Mouse (Mus musculus) layer of hippocampus, postnatal 14 days (tissue): ENCODE measurements around the gene B3galt6. TPM values are rescaled to one million over a fixed set of nuclear protein-coding genes. Genes with fewer than 3 reads are reported as not detected.

Source experiments
- total RNA-seq, 2 experiments: library from RNA; stranded (reverse); gene quantifications; 2 replicates each; pipeline ENCODE4 v1.2.3; 2021

Gene B3galt6
- total RNA-seq, 2 experiments from 2014 or later, result 9.0 to 9.7 TPM

Other genes starting within 250 kb of the B3galt6 start
- gene Atad3a, start 231.6 kb downstream of the B3galt6 start, total RNA-seq, result 10 to 100 TPM; 52.5 to 59.7 TPM
- 10 to 100 TPM; 13.5 to 16.8 TPM for gene Vwa1, start 218.0 kb downstream of the B3galt6 start, total RNA-seq
- gene Tmem88b, start 206.8 kb downstream of the B3galt6 start, total RNA-seq, result 10 to 100 TPM; 18.0 to 18.1 TPM
- gene Ankrd65, start 202.2 kb downstream of the B3galt6 start, total RNA-seq, result under 1 TPM in 1 of 2 experiments, not detected in 1; 0.48 TPM
- gene Mrpl20, start 189.8 kb downstream of the B3galt6 start, total RNA-seq, result 100 to 1,000 TPM; 105 to 109 TPM
- 10 to 100 TPM; 77.7 to 89.3 TPM for gene Ccnl2, start 180.2 kb downstream of the B3galt6 start, total RNA-seq
- 10 to 100 TPM; 83.3 to 83.7 TPM for gene Aurkaip1, start 161.4 kb downstream of the B3galt6 start, total RNA-seq
- gene Mxra8, start 153.0 kb downstream of the B3galt6 start, total RNA-seq, result 10 to 100 TPM; 10.0 to 12.7 TPM
- gene Dvl1, start 145.2 kb downstream of the B3galt6 start, total RNA-seq, result 10 to 100 TPM; 72.9 to 75.8 TPM
- under 1 TPM; 0.25 to 0.29 TPM for gene Tas1r3, start 129.3 kb downstream of the B3galt6 start, total RNA-seq
- gene Cptp, start 123.2 kb downstream of the B3galt6 start, total RNA-seq, result 10 to 100 TPM; 29.5 to 31.2 TPM
- 10 to 100 TPM; 29.4 to 33.0 TPM for gene Ints11, start 123.1 kb downstream of the B3galt6 start, total RNA-seq
- 10 to 100 TPM; 61.3 to 65.4 TPM for gene Pusl1, start 100.9 kb downstream of the B3galt6 start, total RNA-seq
- gene Acap3, start 100.8 kb downstream of the B3galt6 start, total RNA-seq, result 100 to 1,000 TPM; 143 to 160 TPM
- 10 to 100 TPM; 75.2 to 78.9 TPM for gene Ube2j2, start 48.8 kb downstream of the B3galt6 start, total RNA-seq
- gene C1qtnf12, start 30.3 kb downstream of the B3galt6 start, total RNA-seq, result 10 to 100 TPM; 15.9 to 21.1 TPM
- 100 to 1,000 TPM; 154 to 157 TPM for gene Sdf4, start 223 bp upstream of the B3galt6 start, total RNA-seq
- gene Tnfrsf4, start 21.2 kb upstream of the B3galt6 start, total RNA-seq, result 1 to 10 TPM; 1.0 to 1.1 TPM
- gene Tnfrsf18, start 33.5 kb upstream of the B3galt6 start, total RNA-seq, result not detected
- gene Ttll10, start 66.8 kb upstream of the B3galt6 start, total RNA-seq, result under 1 TPM in 1 of 2 experiments, not detected in 1; 0.14 TPM
- gene 9430015G10Rik, start 117.3 kb upstream of the B3galt6 start, total RNA-seq, result 10 to 100 TPM; 23.8 to 26.6 TPM
- under 1 TPM; 0.55 to 0.65 TPM for gene Rnf223, start 137.9 kb upstream of the B3galt6 start, total RNA-seq
- gene Agrn, start 204.8 kb upstream of the B3galt6 start, total RNA-seq, result 100 to 1,000 TPM; 209 to 213 TPM
- under 1 TPM; 0.55 to 0.76 TPM for gene Isg15, start 208.2 kb upstream of the B3galt6 start, total RNA-seq
- gene AW011738, start 210.7 kb upstream of the B3galt6 start, total RNA-seq, result 1 to 10 TPM; 6.5 to 6.7 TPM
- gene Perm1, start 223.2 kb upstream of the B3galt6 start, total RNA-seq, result under 1 TPM; 0.25 to 0.33 TPM
- 10 to 100 TPM; 37.7 to 38.4 TPM for gene Plekhn1, start 242.2 kb upstream of the B3galt6 start, total RNA-seq
- 10 to 100 TPM; 60.7 to 61.1 TPM for gene Noc2l, start 243.4 kb upstream of the B3galt6 start, total RNA-seq